8 mouse cellular contexts compared by ENCODE assay signal in the genomic region with DNA sequence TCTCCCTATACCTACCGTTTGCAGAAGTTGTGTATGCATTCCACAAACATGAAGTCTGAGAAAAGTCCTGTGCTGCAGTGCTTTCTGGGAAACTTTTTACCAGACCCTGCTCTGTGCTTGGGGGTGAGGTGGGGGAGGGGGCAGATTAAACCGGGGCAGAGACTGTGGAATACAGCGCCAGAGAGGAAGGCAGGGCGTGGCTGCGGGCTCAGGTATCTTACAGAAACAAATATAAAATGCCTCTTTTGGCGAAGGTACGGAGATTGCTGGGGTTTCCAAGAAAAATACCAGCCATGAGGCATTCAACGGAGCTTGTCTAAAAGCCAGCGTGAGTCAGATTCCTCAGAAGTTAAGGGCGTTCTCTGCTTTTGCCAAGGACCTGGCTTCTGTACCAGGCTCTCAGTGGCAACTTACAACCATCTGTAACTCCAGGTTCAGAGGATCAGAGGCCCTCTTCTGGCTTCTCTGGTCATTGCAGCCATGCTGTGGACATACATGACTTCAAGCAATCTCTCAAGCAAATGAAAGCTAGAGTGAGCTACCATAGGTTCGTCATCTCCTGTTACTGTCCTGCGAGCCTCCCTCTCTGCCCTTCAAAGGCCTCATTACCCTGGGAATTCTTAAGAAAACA. TPM values are rescaled to one million over a fixed set of nuclear protein-coding genes. Genes with fewer than 3 reads are reported as not detected.
DNase-seq lines count a peak whose midpoint lies in the region; ATAC-seq and TF ChIP-seq lines count a peak whose summit lies in the region.

No protein-coding gene starts in this region.

- no peak for TF ChIP-seq POLR2A in bone marrow macrophage, adult 2 months (IDR thresholded peaks at IDR 0.05; ENCODE audit: borderline replicate concordance, low read depth, low read length)

- H3K27ac ChIP-seq in forebrain, embryonic 13.5 days, result no peak overlapping the region
- H3K27ac ChIP-seq in forebrain, embryonic 15.5 days (replicated peaks), result no peak overlapping the region
- no peak overlapping the region for H3K27ac ChIP-seq in bone marrow macrophage, adult 2 months (ENCODE audit: insufficient read depth, low read depth, low read length)
- no peak overlapping the region for H3K27ac ChIP-seq in heart, postnatal 0 days (ENCODE audit: low read depth)
- H3K27ac ChIP-seq in liver, embryonic 12.5 days, result no peak overlapping the region
- H3K27ac ChIP-seq in stomach, embryonic 14.5 days (ENCODE audit: low read length), result no peak overlapping the region

- H3K4me2 ChIP-seq in forebrain, embryonic 13.5 days, result peak overlapping the region; percentile 80
- H3K4me2 ChIP-seq in forebrain, embryonic 15.5 days (replicated peaks), result no peak overlapping the region
- H3K4me2 ChIP-seq in heart, postnatal 0 days (ENCODE audit: low read depth, low read length), result no peak overlapping the region
- H3K4me2 ChIP-seq in liver, embryonic 12.5 days, result peak overlapping the region; percentile 96
- peak overlapping the region; percentile 96 for H3K4me2 ChIP-seq in stomach, embryonic 14.5 days (replicated peaks; ENCODE audit: low read depth, low read length)

- no peaks in the 10 kb centered on the region for H3K27me3 ChIP-seq in forebrain, embryonic 13.5 days
- no peaks in the 10 kb centered on the region for H3K27me3 ChIP-seq in forebrain, embryonic 15.5 days
- H3K27me3 ChIP-seq in heart, postnatal 0 days (ENCODE audit: control insufficient read depth, insufficient read depth, low read length), result no peaks in the 10 kb centered on the region
- peaks cover 54% of the 10 kb centered on the region for H3K27me3 ChIP-seq in liver, embryonic 12.5 days (replicated peaks)
- no peaks in the 10 kb centered on the region for H3K27me3 ChIP-seq in stomach, embryonic 14.5 days (ENCODE audit: control insufficient read depth, insufficient read depth, low read length)

- H3K4me3 ChIP-seq in forebrain, embryonic 13.5 days, result 0 out of 2 replicates have a peak overlapping the region, but pooled peaks have one; percentile 78
- no peak overlapping the region for H3K4me3 ChIP-seq in forebrain, embryonic 15.5 days
- no peak overlapping the region for H3K4me3 ChIP-seq in bone marrow macrophage, adult 2 months (ENCODE audit: insufficient read depth, low read length)
- no peak overlapping the region for H3K4me3 ChIP-seq in heart, postnatal 0 days (ENCODE audit: low read depth, low read length)
- no peak overlapping the region for H3K4me3 ChIP-seq in liver, embryonic 12.5 days
- H3K4me3 ChIP-seq in stomach, embryonic 14.5 days (ENCODE audit: low read depth, low read length), result no peak overlapping the region; the same call in 1 of the 2 replicates

- no peak for TF ChIP-seq EP300 in heart, postnatal 0 days (IDR thresholded peaks at IDR 0.05; ENCODE audit: low read depth)

- no peaks in the 10 kb centered on the region for H3K9me3 ChIP-seq in forebrain, embryonic 13.5 days (replicated peaks)
- no peaks in the 10 kb centered on the region for H3K9me3 ChIP-seq in forebrain, embryonic 15.5 days
- no peaks in the 10 kb centered on the region for H3K9me3 ChIP-seq in heart, postnatal 0 days (replicated peaks; ENCODE audit: control insufficient read depth, low read length)
- no peaks in the 10 kb centered on the region for H3K9me3 ChIP-seq in liver, embryonic 12.5 days (replicated peaks)
- H3K9me3 ChIP-seq in stomach, embryonic 14.5 days (ENCODE audit: control insufficient read depth, low read depth, low read length), result no peaks in the 10 kb centered on the region

- 70% methylated on average over 12 of the region's 12 CpGs for WGBS in forebrain, embryonic 13.5 days
- WGBS in forebrain, embryonic 15.5 days, result 74% methylated on average over 12 of the region's 12 CpGs
- WGBS in heart, postnatal 0 days, result 73% methylated on average over 12 of the region's 12 CpGs
- WGBS in liver, embryonic 12.5 days (ENCODE audit: insufficient replicate concordance), result 58% methylated on average over 12 of the region's 12 CpGs
- WGBS in stomach, embryonic 14.5 days, result 58% methylated on average over 12 of the region's 12 CpGs

- no peaks in the 10 kb centered on the region for H3K36me3 ChIP-seq in forebrain, embryonic 13.5 days (ENCODE audit: poor library complexity, severe bottlenecking)
- H3K36me3 ChIP-seq in forebrain, embryonic 15.5 days, result no peaks in the 10 kb centered on the region
- no peaks in the 10 kb centered on the region for H3K36me3 ChIP-seq in heart, postnatal 0 days (replicated peaks; ENCODE audit: control insufficient read depth, insufficient read depth, low read length)
- no peaks in the 10 kb centered on the region for H3K36me3 ChIP-seq in liver, embryonic 12.5 days
- H3K36me3 ChIP-seq in stomach, embryonic 14.5 days (ENCODE audit: control insufficient read depth, insufficient read depth, low read length), result no peaks in the 10 kb centered on the region

- no peak for ATAC-seq in forebrain, embryonic 13.5 days
- ATAC-seq in forebrain, embryonic 15.5 days (replicated peaks), result no peak
- no peak for ATAC-seq in heart, postnatal 0 days (ENCODE audit: insufficient read depth, low read depth)
- no peak for ATAC-seq in liver, embryonic 12.5 days
- ATAC-seq in stomach, embryonic 14.5 days (ENCODE audit: insufficient number of reproducible peaks, insufficient read depth, low FRiP score, low read depth), result no peak

- TF ChIP-seq CTCF in bone marrow macrophage, adult 2 months (IDR thresholded peaks at IDR 0.05; ENCODE audit: low read depth, low read length), result 0 out of 2 replicates have a peak, but pooled peaks have one; percentile 18
- peak; percentile 33; the same call in 1 of the 2 replicates for TF ChIP-seq CTCF in heart, postnatal 0 days (IDR thresholded peaks at IDR 0.05; ENCODE audit: low read depth)

- peak; percentile 74 for DNase-seq in A20 (ENCODE audit: low read depth, low spot score)
- DNase-seq in heart, postnatal 0 days (ENCODE audit: low spot score), result no peak
- no peak for DNase-seq in gastrocnemius, adult 18-20 months (ENCODE audit: low spot score)

- H3K9ac ChIP-seq in forebrain, embryonic 13.5 days, result no peak overlapping the region
- no peak overlapping the region for H3K9ac ChIP-seq in forebrain, embryonic 15.5 days (replicated peaks)
- H3K9ac ChIP-seq in heart, postnatal 0 days (replicated peaks; ENCODE audit: low read depth, low read length), result no peak overlapping the region
- no peak overlapping the region for H3K9ac ChIP-seq in liver, embryonic 12.5 days
- no peak overlapping the region for H3K9ac ChIP-seq in stomach, embryonic 14.5 days (replicated peaks; ENCODE audit: low read depth, low read length)

- H3K4me1 ChIP-seq in forebrain, embryonic 13.5 days, result peaks cover 32% of the 10 kb centered on the region
- peaks cover 32% of the 10 kb centered on the region for H3K4me1 ChIP-seq in forebrain, embryonic 15.5 days
- peaks cover 22% of the 10 kb centered on the region for H3K4me1 ChIP-seq in bone marrow macrophage, adult 2 months (ENCODE audit: control insufficient read depth, insufficient read depth, low read length)
- H3K4me1 ChIP-seq in heart, postnatal 0 days (ENCODE audit: control insufficient read depth, insufficient read depth), result peaks cover 20% of the 10 kb centered on the region
- H3K4me1 ChIP-seq in liver, embryonic 12.5 days, result peaks cover 37% of the 10 kb centered on the region
- H3K4me1 ChIP-seq in stomach, embryonic 14.5 days (ENCODE audit: control insufficient read depth, insufficient read depth, low read length), result peaks cover 14% of the 10 kb centered on the region

RNA-seq across cellular contexts. Expression of gene Sipa1l2, which starts 1.3 kb away (rescaled TPM):
- 26.7 and 27.2 TPM in 2 replicates for polyA plus RNA-seq in forebrain, embryonic 13.5 days (2015; fragmentation: Nextera tagmentation; extraction: Ambion mirVana)
- 32.0 and 37.1 TPM in 2 replicates for polyA plus RNA-seq in forebrain, embryonic 15.5 days (2015; fragmentation: Nextera tagmentation; extraction: Ambion mirVana)
- polyA plus RNA-seq in bone marrow macrophage, adult 2 months (2012; ENCODE audit: insufficient read depth, insufficient read length, missing spikeins), result 7.1 and 9.1 TPM in 2 replicates
- total RNA-seq in heart, postnatal 0 days (2014; rRNA removed; ENCODE audit: low replicate concordance), result 65.8 and 66.1 TPM in 2 replicates
- polyA plus RNA-seq in heart, postnatal 0 days (2015; fragmentation: Nextera tagmentation; extraction: Ambion mirVana), result 12.3 and 13.6 TPM in 2 replicates
- polyA plus RNA-seq in liver, embryonic 12.5 days (2016; fragmentation: Nextera tagmentation; extraction: Ambion mirVana), result 1.9 and 2.3 TPM in 2 replicates
- 6.6 and 7.0 TPM in 2 replicates for polyA plus RNA-seq in stomach, embryonic 14.5 days (2014; fragmentation: Nextera tagmentation; extraction: Ambion mirVana)
- 1 to 10 TPM; 5.1 to 7.5 TPM for total RNA-seq in gastrocnemius, adult 18-20 months (2021)

Comparison
In these comparisons a context has a peak if more than half of its experiments do, and no peak if none do; other contexts are left out.
1. H3K4me2 ChIP-seq: peak in forebrain, embryonic 13.5 days (single experiment), liver, embryonic 12.5 days (single experiment) and stomach, embryonic 14.5 days (single experiment); none in forebrain, embryonic 15.5 days (single experiment) and heart, postnatal 0 days (single experiment).